Mouse (Mus musculus): Measurements from ENCODE around the gene Dtx4.

DNA sequence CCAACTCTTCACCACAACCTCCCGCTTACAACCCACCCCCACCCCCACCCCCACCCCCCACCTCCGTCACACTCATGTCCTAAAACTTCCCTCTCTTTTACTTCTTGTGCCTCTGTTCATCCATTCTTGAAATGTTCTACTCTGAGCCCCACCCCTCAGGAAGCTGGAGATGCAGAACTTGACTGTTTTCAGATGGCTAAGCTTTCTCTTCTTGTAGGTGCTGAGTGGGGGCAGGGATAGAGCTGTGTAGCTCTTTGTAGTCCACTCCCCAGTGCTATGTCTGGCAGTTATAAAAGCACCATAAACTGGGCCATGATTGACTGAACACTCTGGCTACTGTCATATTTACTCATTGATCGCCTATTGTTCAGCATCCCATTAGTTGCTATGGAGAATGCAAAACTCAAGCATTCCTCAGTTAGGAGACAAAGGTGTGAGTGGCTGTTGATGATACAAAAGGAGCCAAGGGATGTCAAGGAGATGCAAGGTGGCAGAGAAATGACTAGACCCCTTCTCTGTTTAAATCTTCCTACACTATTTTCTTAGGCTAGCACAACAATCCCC is 6.2 kb downstream of the Dtx4 start:
- no peak for TF ChIP-seq CTCF (IDR thresholded peaks at IDR 0.05; ENCODE audit: insufficient read depth, low read depth, low read length)
- TF ChIP-seq POLR2A (IDR thresholded peaks at IDR 0.05; ENCODE audit: insufficient read depth, low read depth, low read length): no peak

Measured in olfactory bulb, adult 2 months (tissue).